Mouse (Mus musculus): ENCODE measurements around the gene Tmem210. TPM values are rescaled to one million over a fixed set of nuclear protein-coding genes. Genes with fewer than 3 reads are reported as not detected.

Tmem210 gene
- polyA plus RNA-seq, 1 experiment from 2014 or later, result not detected

- no peak for DNase-seq (ENCODE audit: low spot score)
- Histone ChIP-seq H3K4me3 (ENCODE audit: low read depth, low read length) (no peak overlapping the region), H3K27me3 (ENCODE audit: control insufficient read depth, insufficient read depth, low read length) (peaks cover 26% of the 10 kb centered on the region), H3K27ac (replicated peaks; ENCODE audit: low read depth, low read length) (no peak overlapping the region), H3K4me2 (ENCODE audit: low read depth, low read length) (no peak overlapping the region), H3K36me3 (replicated peaks; ENCODE audit: control insufficient read depth, insufficient read depth, low read depth, low read length) (peaks cover 11% of the 10 kb centered on the region), H3K9me3 (replicated peaks; ENCODE audit: control insufficient read depth, low read length) (no peaks in the 10 kb centered on the region), H3K9ac (replicated peaks; ENCODE audit: low read length) (no peak overlapping the region), H3K4me1 (ENCODE audit: control insufficient read depth, insufficient read depth, low read length) (no peaks in the 10 kb centered on the region)
- 96% methylated on average over 2 of the region's 2 CpGs for WGBS
- no peak for ATAC-seq (replicated peaks; ENCODE audit: insufficient number of reproducible peaks, low FRiP score, low TSS enrichment, low read depth)
Measured at GRCm38 (mm10) chr2:25285551-25285950, 2.4 kb upstream of the Tmem210 start.

DNA sequence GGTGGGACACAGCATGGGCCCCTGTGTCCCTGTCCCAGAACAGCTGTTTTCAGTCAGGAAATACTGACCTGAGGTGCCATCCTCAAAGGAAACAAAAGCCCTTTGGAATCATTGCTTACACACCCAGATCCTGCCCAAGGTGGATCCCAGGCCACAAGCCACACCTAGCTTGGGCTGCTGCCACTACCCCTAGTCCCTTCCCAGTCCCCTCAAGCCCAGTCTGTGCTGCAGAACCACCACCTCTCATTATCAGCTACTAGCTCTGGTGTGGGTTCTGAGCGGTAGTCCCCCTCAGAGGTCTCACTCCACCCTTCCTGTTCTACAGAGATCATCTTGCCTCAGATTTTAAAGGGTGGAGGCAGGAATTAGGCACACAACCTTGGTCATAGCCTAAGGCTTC lies 1.6 kb upstream of the Tmem210 start:
- no peak overlapping the region for H3K27ac ChIP-seq (replicated peaks; ENCODE audit: low read depth, low read length)
- no peaks in the 10 kb centered on the region for H3K9me3 ChIP-seq (replicated peaks; ENCODE audit: control insufficient read depth, low read length)
- H3K27me3 ChIP-seq (ENCODE audit: control insufficient read depth, insufficient read depth, low read length), result peaks cover 34% of the 10 kb centered on the region
- H3K9ac ChIP-seq (replicated peaks; ENCODE audit: low read length), result no peak overlapping the region
- 83% methylated on average over 1 of the region's 1 CpGs for WGBS
- DNase-seq (ENCODE audit: low spot score), result no peak
- no peak for ATAC-seq (replicated peaks; ENCODE audit: insufficient number of reproducible peaks, low FRiP score, low TSS enrichment, low read depth)
- H3K4me3 ChIP-seq (ENCODE audit: low read depth, low read length), result no peak overlapping the region
- no peak overlapping the region for H3K4me2 ChIP-seq (ENCODE audit: low read depth, low read length)
- H3K4me1 ChIP-seq (ENCODE audit: control insufficient read depth, insufficient read depth, low read length), result no peaks in the 10 kb centered on the region
- H3K36me3 ChIP-seq (replicated peaks; ENCODE audit: control insufficient read depth, insufficient read depth, low read depth, low read length), result peaks cover 10% of the 10 kb centered on the region

- no peaks in the 10 kb centered on the region for H3K9me3 ChIP-seq (replicated peaks; ENCODE audit: control insufficient read depth, low read length)
- H3K27ac ChIP-seq (replicated peaks; ENCODE audit: low read depth, low read length), result no peak overlapping the region
- no peak overlapping the region for H3K4me2 ChIP-seq (ENCODE audit: low read depth, low read length)
- H3K36me3 ChIP-seq (replicated peaks; ENCODE audit: control insufficient read depth, insufficient read depth, low read depth, low read length), result peaks cover 7% of the 10 kb centered on the region
- 55% methylated on average over 7 of the region's 7 CpGs for WGBS
- H3K4me3 ChIP-seq (ENCODE audit: low read depth, low read length), result no peak overlapping the region
- H3K27me3 ChIP-seq (ENCODE audit: control insufficient read depth, insufficient read depth, low read length), result peaks cover 41% of the 10 kb centered on the region
- DNase-seq (ENCODE audit: low spot score) (no peak), ATAC-seq (replicated peaks; ENCODE audit: insufficient number of reproducible peaks, low FRiP score, low TSS enrichment, low read depth) (no peak)
- H3K4me1 ChIP-seq (ENCODE audit: control insufficient read depth, insufficient read depth, low read length), result peaks cover 2% of the 10 kb centered on the region; the same call in 1 of the 2 replicates
- no peak overlapping the region for H3K9ac ChIP-seq (replicated peaks; ENCODE audit: low read length)
Measured at GRCm38 (mm10) chr2:25286837-25287636, 908 bp upstream of the Tmem210 start.

GRCm38 (mm10) chr2:25288734-25289345 lies 895 bp downstream of the Tmem210 start:
- Histone ChIP-seq H3K9me3 (replicated peaks; ENCODE audit: control insufficient read depth, low read length) (no peaks in the 10 kb centered on the region), H3K4me3 (ENCODE audit: low read depth, low read length) (no peak overlapping the region), H3K9ac (replicated peaks; ENCODE audit: low read length) (no peak overlapping the region), H3K27me3 (ENCODE audit: control insufficient read depth, insufficient read depth, low read length) (peaks cover 55% of the 10 kb centered on the region), H3K36me3 (replicated peaks; ENCODE audit: control insufficient read depth, insufficient read depth, low read depth, low read length) (peaks cover 6% of the 10 kb centered on the region), H3K4me1 (ENCODE audit: control insufficient read depth, insufficient read depth, low read length) (peaks cover 3% of the 10 kb centered on the region; the same call in 1 of the 2 replicates), H3K4me2 (ENCODE audit: low read depth, low read length) (no peak overlapping the region), H3K27ac (replicated peaks; ENCODE audit: low read depth, low read length) (no peak overlapping the region)
- no peak for DNase-seq (ENCODE audit: low spot score)
- no peak for ATAC-seq (replicated peaks; ENCODE audit: insufficient number of reproducible peaks, low FRiP score, low TSS enrichment, low read depth)
- 81% methylated on average over 7 of the region's 7 CpGs for WGBS

- DNase-seq (ENCODE audit: low spot score) (no peak), ATAC-seq (replicated peaks; ENCODE audit: insufficient number of reproducible peaks, low FRiP score, low TSS enrichment, low read depth) (no peak)
- Histone ChIP-seq H3K9ac (replicated peaks; ENCODE audit: low read length) (no peak within 1 kb of the TSS), H3K27me3 (ENCODE audit: control insufficient read depth, insufficient read depth, low read length) (peaks cover 55% of the 10 kb centered on the region), H3K4me3 (ENCODE audit: low read depth, low read length) (no peak within 1 kb of the TSS), H3K27ac (replicated peaks; ENCODE audit: low read depth, low read length) (no peak within 1 kb of the TSS), H3K4me2 (ENCODE audit: low read depth, low read length) (no peak within 1 kb of the TSS), H3K36me3 (replicated peaks; ENCODE audit: control insufficient read depth, insufficient read depth, low read depth, low read length) (peaks cover 3% of the 10 kb centered on the region), H3K9me3 (replicated peaks; ENCODE audit: control insufficient read depth, low read length) (no peaks in the 10 kb centered on the region), H3K4me1 (ENCODE audit: control insufficient read depth, insufficient read depth, low read length) (peaks cover 3% of the 10 kb centered on the region; the same call in 1 of the 2 replicates)
- 9% methylated on average over 11 of the region's 11 CpGs for WGBS
Measured at GRCm38 (mm10) chr2:25289651-25290050, 1.7 kb downstream of the Tmem210 start, which contains the start of gene Lrrc26. TSS of gene Lrrc26 (plus strand) at chr2:25289915.

GRCm38 (mm10) chr2:25290101-25290815 lies 2.3 kb downstream of the Tmem210 start:
- Histone ChIP-seq H3K27ac (replicated peaks; ENCODE audit: low read depth, low read length) (no peak overlapping the region), H3K9me3 (replicated peaks; ENCODE audit: control insufficient read depth, low read length) (no peaks in the 10 kb centered on the region), H3K36me3 (replicated peaks; ENCODE audit: control insufficient read depth, insufficient read depth, low read depth, low read length) (no peaks in the 10 kb centered on the region; the same call in 1 of the 2 replicates), H3K4me3 (ENCODE audit: low read depth, low read length) (no peak overlapping the region), H3K9ac (replicated peaks; ENCODE audit: low read length) (no peak overlapping the region), H3K4me2 (ENCODE audit: low read depth, low read length) (no peak overlapping the region), H3K4me1 (ENCODE audit: control insufficient read depth, insufficient read depth, low read length) (peaks cover 3% of the 10 kb centered on the region; the same call in 1 of the 2 replicates), H3K27me3 (ENCODE audit: control insufficient read depth, insufficient read depth, low read length) (peaks cover 55% of the 10 kb centered on the region)
- ATAC-seq (replicated peaks; ENCODE audit: insufficient number of reproducible peaks, low FRiP score, low TSS enrichment, low read depth), result no peak
- WGBS, result 2% methylated on average over 54 of the region's 54 CpGs
- DNase-seq (ENCODE audit: low spot score), result no peak

- Histone ChIP-seq H3K27me3 (ENCODE audit: control insufficient read depth, insufficient read depth, low read length) (peaks cover 55% of the 10 kb centered on the region), H3K4me3 (ENCODE audit: low read depth, low read length) (no peak overlapping the region), H3K27ac (replicated peaks; ENCODE audit: low read depth, low read length) (no peak overlapping the region), H3K36me3 (replicated peaks; ENCODE audit: control insufficient read depth, insufficient read depth, low read depth, low read length) (no peaks in the 10 kb centered on the region; the same call in 1 of the 2 replicates), H3K4me2 (ENCODE audit: low read depth, low read length) (no peak overlapping the region), H3K9me3 (replicated peaks; ENCODE audit: control insufficient read depth, low read length) (no peaks in the 10 kb centered on the region), H3K9ac (replicated peaks; ENCODE audit: low read length) (no peak overlapping the region), H3K4me1 (ENCODE audit: control insufficient read depth, insufficient read depth, low read length) (peaks cover 3% of the 10 kb centered on the region; the same call in 1 of the 2 replicates)
- no peak for ATAC-seq (replicated peaks; ENCODE audit: insufficient number of reproducible peaks, low FRiP score, low TSS enrichment, low read depth)
- WGBS, result under 1% methylated on average over 18 of the region's 18 CpGs
- no peak for DNase-seq (ENCODE audit: low spot score)
Measured at GRCm38 (mm10) chr2:25290816-25291130, 2.8 kb downstream of the Tmem210 start.

Measured in embryonic facial prominence, embryonic 11.5 days (tissue).